In the genomic region with DNA sequence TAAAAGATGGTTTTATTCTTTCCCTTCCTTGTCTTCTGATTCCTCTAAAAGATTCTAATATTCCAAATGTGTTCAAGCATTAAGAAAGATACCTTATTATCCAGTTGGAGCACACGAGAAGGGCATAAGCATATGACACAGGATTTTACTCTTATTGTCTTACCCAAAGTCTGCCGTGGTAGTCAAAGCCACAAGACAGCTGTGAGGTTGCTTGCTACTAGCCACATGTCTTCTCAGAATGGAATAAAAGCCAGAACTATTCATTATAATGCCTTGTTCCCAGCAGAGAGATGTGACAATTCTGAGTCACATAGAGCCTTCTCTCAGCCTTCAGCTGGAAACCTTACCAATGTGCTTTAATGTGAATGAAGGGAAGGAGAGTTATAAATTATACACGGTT, we compare ENCODE assay signal across 31 mouse cellular contexts.
"Had no signal": no experiment of that assay in that cellular context is flagged by ENCODE, and none has a peak within 500 bp of the region (broad histone marks: within the 10 kb centered on the region; RNA-seq: fewer than 3 reads in every experiment).

No protein-coding gene starts in this region.

- H3K27me3 ChIP-seq: limb, embryonic 12.5 days; limb, embryonic 13.5 days; limb, embryonic 15.5 days; liver, embryonic 12.5 days; liver, embryonic 13.5 days; liver, embryonic 15.5 days; lung, embryonic 15.5 days; megakaryocyte, embryonic 14.5 days; midbrain, embryonic 12.5 days; midbrain, embryonic 13.5 days; midbrain, embryonic 15.5 days had no signal

- H3K36me3 ChIP-seq: limb, embryonic 10.5 days; limb, embryonic 12.5 days; limb, embryonic 13.5 days; limb, embryonic 15.5 days; liver, embryonic 12.5 days; liver, embryonic 13.5 days; liver, embryonic 15.5 days; lung, embryonic 15.5 days; midbrain, embryonic 10.5 days; midbrain, embryonic 12.5 days; midbrain, embryonic 13.5 days; midbrain, embryonic 15.5 days had no signal

- H3K4me3 ChIP-seq: left cerebral cortex, adult 2 months; limb, embryonic 10.5 days; limb, embryonic 12.5 days; limb, embryonic 13.5 days; limb, embryonic 15.5 days; liver, embryonic 12.5 days; liver, embryonic 13.5 days; liver, embryonic 15.5 days; lung, embryonic 15.5 days; megakaryocyte, embryonic 14.5 days; midbrain, embryonic 10.5 days; midbrain, embryonic 12.5 days; midbrain, embryonic 13.5 days; midbrain, embryonic 15.5 days had no signal

- H3K9ac ChIP-seq: limb, embryonic 12.5 days; limb, embryonic 13.5 days; limb, embryonic 15.5 days; liver, embryonic 12.5 days; liver, embryonic 13.5 days; liver, embryonic 14.5 days; liver, embryonic 15.5 days; liver, postnatal 0 days; lung, embryonic 14.5 days; lung, embryonic 15.5 days; midbrain, embryonic 12.5 days; midbrain, embryonic 13.5 days; midbrain, embryonic 15.5 days had no signal

- H3K4me2 ChIP-seq: limb, embryonic 12.5 days; limb, embryonic 13.5 days; limb, embryonic 15.5 days; liver, embryonic 11.5 days; liver, embryonic 12.5 days; liver, embryonic 13.5 days; liver, embryonic 15.5 days; lung, embryonic 14.5 days; lung, embryonic 15.5 days; midbrain, embryonic 11.5 days; midbrain, embryonic 12.5 days; midbrain, embryonic 13.5 days; midbrain, embryonic 15.5 days had no signal

- H3K9me3 ChIP-seq: limb, embryonic 10.5 days; limb, embryonic 12.5 days; limb, embryonic 13.5 days; limb, embryonic 15.5 days; liver, embryonic 12.5 days; liver, embryonic 13.5 days; liver, embryonic 15.5 days; lung, embryonic 15.5 days; megakaryocyte, embryonic 14.5 days; midbrain, embryonic 10.5 days; midbrain, embryonic 12.5 days; midbrain, embryonic 13.5 days; midbrain, embryonic 15.5 days had no signal

- ATAC-seq: liver, embryonic 12.5 days; liver, postnatal 0 days; lung, postnatal 0 days; midbrain, embryonic 13.5 days; midbrain, embryonic 15.5 days; midbrain, embryonic 16.5 days had no signal

- H3K27ac ChIP-seq: left cerebral cortex, adult 2 months; limb, embryonic 10.5 days; limb, embryonic 12.5 days; limb, embryonic 13.5 days; limb, embryonic 15.5 days; liver, embryonic 12.5 days; liver, embryonic 13.5 days; liver, embryonic 14.5 days; liver, embryonic 15.5 days; lung, embryonic 15.5 days; macrophage; midbrain, embryonic 10.5 days; midbrain, embryonic 12.5 days; midbrain, embryonic 13.5 days; midbrain, embryonic 15.5 days had no signal

- H3K4me1 ChIP-seq: limb, embryonic 15.5 days; liver, embryonic 12.5 days; liver, embryonic 13.5 days; liver, embryonic 15.5 days; lung, embryonic 15.5 days; megakaryocyte, embryonic 14.5 days; midbrain, embryonic 10.5 days; midbrain, embryonic 12.5 days; midbrain, embryonic 13.5 days; midbrain, embryonic 15.5 days had no signal

- DNase-seq: left cerebral cortex, postnatal 4 days; liver; liver, embryonic 13.5 days; liver, postnatal 0 days; lung, adult 18-20 months; lung, adult 2 months; lung, embryonic 14.5 days; lung, postnatal 10 days; lung, postnatal 14 days; lung, postnatal 36 days; lung, postnatal 4 days; midbrain, embryonic 14.5 days had no signal
